Mouse (Mus musculus) heart, embryonic 14.5 days (tissue): ENCODE measurements around the gene Celf2. TPM values are rescaled to one million over a fixed set of nuclear protein-coding genes. Genes with fewer than 3 reads are reported as not detected.

ENCODE experiments used
- ATAC-seq: fragments of 200-750 bp; cut with Nextera tagmentation; 2 replicates; pipeline ENCODE4 v1.8.0; 2017; ENCODE audit warnings: low read depth, moderate TSS enrichment; ENCODE audit not compliant: insufficient number of reproducible peaks, insufficient read depth, low FRiP score
- H3K27ac ChIP-seq, 2 experiments: fragments of 200-500 bp in 1 of 2; fragments of 300-500 bp in 1 of 2; sonication (generic) in 1 of 2; replicated peaks in 1 of 2; 2 replicates each; pipeline ENCODE4 v1.5.1; 2012 to 2014; ENCODE audit warnings: low read depth in 2 of 2, low read length in 2 of 2, control low read depth in 1 of 2, mild to moderate bottlenecking in 1 of 2, mixed read lengths in 1 of 2; ENCODE audit not compliant: control insufficient read depth in 1 of 2, insufficient read depth in 1 of 2
- H3K27me3 ChIP-seq: fragments of 300-500 bp; sonication (generic); 2 replicates; pipeline ENCODE4 v1.6.1; 2014; ENCODE audit warnings: mild to moderate bottlenecking, low read length, control low read depth; ENCODE audit not compliant: control insufficient read depth, insufficient read depth
- H3K36me3 ChIP-seq: fragments of 300-500 bp; sonication (generic); 2 replicates; pipeline ENCODE4 v1.6.1; 2014; ENCODE audit warnings: mild to moderate bottlenecking, control low read depth, low read length, mixed read lengths; ENCODE audit not compliant: control insufficient read depth, insufficient read depth
- H3K4me1 ChIP-seq, 2 experiments: fragments of 200-500 bp in 1 of 2; fragments of 300-500 bp in 1 of 2; sonication (generic) in 1 of 2; 2 replicates each; pipeline ENCODE4 v1.6.1; 2012 to 2014; ENCODE audit warnings: low read length in 2 of 2, control low read depth in 1 of 2, mixed read lengths in 1 of 2; ENCODE audit not compliant: control insufficient read depth in 2 of 2, insufficient read depth in 2 of 2
- H3K4me2 ChIP-seq: fragments of 300-500 bp; sonication (generic); 2 replicates; pipeline ENCODE4 v1.6.1; 2014; ENCODE audit warnings: mild to moderate bottlenecking, low read length
- H3K4me3 ChIP-seq, 2 experiments: fragments of 200-500 bp in 1 of 2; fragments of 300-500 bp in 1 of 2; sonication (generic) in 1 of 2; 2 replicates each; pipeline ENCODE4 v1.5.1; 2012 to 2014; ENCODE audit warnings: low read length in 2 of 2, mild to moderate bottlenecking in 2 of 2, control low read depth in 1 of 2, low read depth in 1 of 2, moderate library complexity in 1 of 2; ENCODE audit not compliant: control insufficient read depth in 1 of 2, insufficient read depth in 1 of 2
- H3K9ac ChIP-seq: fragments of 300-500 bp; sonication (generic); 2 replicates; pipeline ENCODE4 v1.6.1; 2014; ENCODE audit warnings: mild to moderate bottlenecking, low read length
- H3K9me3 ChIP-seq: fragments of 300-500 bp; sonication (generic); 2 replicates; pipeline ENCODE4 v1.6.1; 2016; ENCODE audit warnings: low read length, control low read depth; ENCODE audit not compliant: control insufficient read depth
- WGBS: fragments of 180-500 bp; shearing (Covaris S2); extraction: QIAGEN DNeasy Blood & Tissue Kit; methylation state at CpG from one replicate; pipeline ENCODE4 v1.1.7; 2014; 5-methylcytosine and 5-hydroxymethylcytosine counted together
- polyA plus RNA-seq: library from polyadenylated mRNA; unstranded; fragments of >200 nt; fragmentation: Nextera tagmentation; extraction: Ambion mirVana; gene quantifications from 2 replicates; pipeline ENCODE4 v1.2.1, GENCODE M21; 2014

The Celf2 gene
- polyA plus RNA-seq, 1 experiment from 2014 or later, result 66.5 TPM

- no peak overlapping the region for H3K9ac ChIP-seq
- H3K27ac ChIP-seq, result no peak overlapping the region
- no peaks in the 10 kb centered on the region for H3K36me3 ChIP-seq
- H3K4me3 ChIP-seq, result no peak overlapping the region
- H3K4me2 ChIP-seq, result no peak overlapping the region
- H3K27me3 ChIP-seq, result no peaks in the 10 kb centered on the region
- peaks cover 5% of the 10 kb centered on the region; the same call in 1 of the 2 replicates for H3K9me3 ChIP-seq
- no peak for ATAC-seq
- 68% methylated on average over 6 of the region's 6 CpGs for WGBS
- H3K4me1 ChIP-seq, result no peaks in the 10 kb centered on the region
These were observed 465.4 kb downstream of the Celf2 start for GRCm38 (mm10) chr2:7043770-7044459.

- no peaks in the 10 kb centered on the region for H3K36me3 ChIP-seq
- no peaks in the 10 kb centered on the region for H3K9me3 ChIP-seq
- H3K4me2 ChIP-seq, result no peak overlapping the region
- no peak overlapping the region for H3K27ac ChIP-seq
- WGBS, result 75% methylated on average over 1 of the region's 1 CpGs
- no peaks in the 10 kb centered on the region for H3K27me3 ChIP-seq
- H3K9ac ChIP-seq, result no peak overlapping the region
- no peak overlapping the region for H3K4me3 ChIP-seq
- ATAC-seq, result no peak
- no peaks in the 10 kb centered on the region for H3K4me1 ChIP-seq
These were observed 468.4 kb downstream of the Celf2 start for GRCm38 (mm10) chr2:7040940-7041339.

GRCm38 (mm10) chr2:7038991-7039390 lies 470.4 kb downstream of the Celf2 start:
- Histone ChIP-seq H3K36me3 (no peaks in the 10 kb centered on the region), H3K27me3 (no peaks in the 10 kb centered on the region), H3K4me3 (no peak overlapping the region), H3K4me1 (no peaks in the 10 kb centered on the region), H3K9me3 (no peaks in the 10 kb centered on the region), H3K9ac (no peak overlapping the region), H3K4me2 (no peak overlapping the region), H3K27ac (no peak overlapping the region)
- ATAC-seq, result no peak
- WGBS, result 92% methylated on average over 4 of the region's 4 CpGs

GRCm38 (mm10) chr2:7031389-7031788 lies 478.0 kb downstream of the Celf2 start:
- H3K27ac ChIP-seq, result no peak overlapping the region
- no peak overlapping the region for H3K9ac ChIP-seq
- H3K27me3 ChIP-seq, result no peaks in the 10 kb centered on the region
- no peak overlapping the region for H3K4me3 ChIP-seq
- 88% methylated on average over 1 of the region's 1 CpGs for WGBS
- ATAC-seq, result no peak
- H3K9me3 ChIP-seq, result no peaks in the 10 kb centered on the region
- no peaks in the 10 kb centered on the region for H3K36me3 ChIP-seq
- no peaks in the 10 kb centered on the region for H3K4me1 ChIP-seq
- no peak overlapping the region for H3K4me2 ChIP-seq

GRCm38 (mm10) chr2:7026737-7027136 lies 482.6 kb downstream of the Celf2 start:
- Histone ChIP-seq H3K4me3 (no peak overlapping the region), H3K4me1 (no peaks in the 10 kb centered on the region; a peak in 1 of 4 replicates), H3K9ac (no peak overlapping the region), H3K9me3 (no peaks in the 10 kb centered on the region), H3K4me2 (no peak overlapping the region), H3K36me3 (no peaks in the 10 kb centered on the region), H3K27me3 (no peaks in the 10 kb centered on the region), H3K27ac (no peak overlapping the region)
- ATAC-seq, result no peak
- WGBS, result 93% methylated on average over 1 of the region's 1 CpGs

- Histone ChIP-seq H3K4me2 (no peak overlapping the region), H3K9ac (no peak overlapping the region), H3K4me3 (no peak overlapping the region), H3K4me1 (no peaks in the 10 kb centered on the region; a peak in 1 of 4 replicates), H3K27ac (no peak overlapping the region), H3K27me3 (no peaks in the 10 kb centered on the region), H3K9me3 (no peaks in the 10 kb centered on the region), H3K36me3 (no peaks in the 10 kb centered on the region)
- WGBS, result 61% methylated on average over 5 of the region's 5 CpGs
- no peak for ATAC-seq
These were observed 483.8 kb downstream of the Celf2 start for GRCm38 (mm10) chr2:7025594-7025993.

- no peaks in the 10 kb centered on the region for H3K27me3 ChIP-seq
- H3K4me3 ChIP-seq, result no peak overlapping the region
- 0 out of 2 replicates have a peak, but pooled peaks cover 4% of the 10 kb centered on the region for H3K36me3 ChIP-seq
- H3K4me1 ChIP-seq, result no peaks in the 10 kb centered on the region; a peak in 1 of 4 replicates
- no peaks in the 10 kb centered on the region for H3K9me3 ChIP-seq
- WGBS, result 53% methylated on average over 3 of the region's 3 CpGs
- H3K9ac ChIP-seq, result no peak overlapping the region
- no peak overlapping the region for H3K4me2 ChIP-seq
- ATAC-seq, result no peak
- H3K27ac ChIP-seq, result no peak overlapping the region
These were observed 487.2 kb downstream of the Celf2 start for GRCm38 (mm10) chr2:7022184-7022583.
